8 mouse cellular contexts compared by ENCODE assay signal in the genomic region with DNA sequence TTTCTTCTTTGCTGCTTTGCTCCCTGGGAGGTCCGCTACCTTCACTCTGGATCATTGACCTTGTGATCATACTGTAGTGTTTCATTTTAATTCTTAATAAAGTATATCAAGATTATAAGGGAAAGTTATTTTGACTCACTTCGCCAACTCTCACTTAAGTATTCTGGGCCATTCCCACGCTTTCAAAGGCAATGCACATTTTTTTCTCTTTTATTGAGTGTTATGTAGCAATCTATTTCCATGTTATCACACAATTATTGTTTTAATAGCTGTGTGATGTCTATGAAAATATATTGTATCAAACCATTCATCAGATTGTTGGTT. TPM values are rescaled to one million over a fixed set of nuclear protein-coding genes. Genes with fewer than 3 reads are reported as not detected.
DNase-seq lines count a peak whose midpoint lies in the region; ATAC-seq and TF ChIP-seq lines count a peak whose summit lies in the region.

A gene (minus strand): TSS at position 25 of the 324 bp plus-strand sequence.

- WGBS in kidney, adult 2 months = 36% methylated on average over 3 of the region's 3 CpGs
- 32% methylated on average over 3 of the region's 3 CpGs for WGBS in bone marrow, adult 2 months
- WGBS in hindbrain, embryonic 10.5 days = 59% methylated on average over 3 of the region's 3 CpGs
- WGBS in liver, embryonic 13.5 days (ENCODE audit: insufficient replicate concordance) = 44% methylated on average over 3 of the region's 3 CpGs

- peak within 1 kb of the TSS; percentile 65 for H3K4me3 ChIP-seq in kidney, adult 2 months (ENCODE audit: insufficient read depth, low read depth, low read length)
- peak within 1 kb of the TSS; percentile 85 for H3K4me3 ChIP-seq in bone marrow, adult 2 months (replicated peaks; ENCODE audit: control insufficient read depth, low read depth, low read length)
- H3K4me3 ChIP-seq in hindbrain, embryonic 10.5 days = peak within 1 kb of the TSS; percentile 73
- H3K4me3 ChIP-seq in liver, embryonic 13.5 days (replicated peaks) = peak within 1 kb of the TSS; percentile 86

- DNase-seq in kidney, adult 2 months = no peak
- DNase-seq in kidney, postnatal 10 days = no peak
- no peak for DNase-seq in hindbrain, embryonic 10.5 days (ENCODE audit: low spot score)
- DNase-seq in liver, embryonic 13.5 days = no peak
- DNase-seq in embryo, embryonic 11 days = no peak
- no peak for DNase-seq in cerebellum, adult 9-10 months
- DNase-seq in kidney, adult 9 months = no peak

- H3K9me3 ChIP-seq in hindbrain, embryonic 10.5 days = no peaks in the 10 kb centered on the region
- H3K9me3 ChIP-seq in liver, embryonic 13.5 days (replicated peaks) = no peaks in the 10 kb centered on the region

- H3K4me1 ChIP-seq in kidney, adult 2 months (ENCODE audit: control insufficient read depth, insufficient read depth, low read length) = no peaks in the 10 kb centered on the region
- no peaks in the 10 kb centered on the region; the same call in 1 of the 2 replicates for H3K4me1 ChIP-seq in bone marrow, adult 2 months (ENCODE audit: control insufficient read depth, insufficient read depth, low read length)
- H3K4me1 ChIP-seq in hindbrain, embryonic 10.5 days (replicated peaks) = peaks cover 13% of the 10 kb centered on the region
- H3K4me1 ChIP-seq in liver, embryonic 13.5 days (replicated peaks) = peaks cover 66% of the 10 kb centered on the region

- no peak for TF ChIP-seq POLR2A in kidney, adult 2 months (IDR thresholded peaks at IDR 0.05; ENCODE audit: low read depth, low read length)
- TF ChIP-seq POLR2A in bone marrow, adult 2 months (IDR thresholded peaks at IDR 0.05; ENCODE audit: borderline replicate concordance, control insufficient read depth, low read depth, low read length) = no peak

- H3K4me2 ChIP-seq in liver, embryonic 13.5 days = peak within 1 kb of the TSS; percentile 90

- no peaks in the 10 kb centered on the region for H3K27me3 ChIP-seq in kidney, adult 2 months (replicated peaks; ENCODE audit: control insufficient read depth, insufficient read depth, low read length)
- no peaks in the 10 kb centered on the region for H3K27me3 ChIP-seq in hindbrain, embryonic 10.5 days (ENCODE audit: insufficient read depth, poor library complexity, severe bottlenecking)
- no peaks in the 10 kb centered on the region for H3K27me3 ChIP-seq in liver, embryonic 13.5 days

- no peaks in the 10 kb centered on the region for H3K36me3 ChIP-seq in kidney, adult 2 months (ENCODE audit: control insufficient read depth, insufficient read depth, low read length)
- no peaks in the 10 kb centered on the region for H3K36me3 ChIP-seq in hindbrain, embryonic 10.5 days
- no peaks in the 10 kb centered on the region for H3K36me3 ChIP-seq in liver, embryonic 13.5 days

- TF ChIP-seq CTCF in kidney, adult 2 months (conservative IDR thresholded peaks at IDR 0.05; ENCODE audit: insufficient read depth, insufficient read length, low read depth, low read length) = no peak
- TF ChIP-seq CTCF in bone marrow, adult 2 months (IDR thresholded peaks at IDR 0.05; ENCODE audit: control insufficient read depth, insufficient read depth, low read length) = no peak

- H3K27ac ChIP-seq in kidney, adult 2 months (ENCODE audit: insufficient read depth, low read depth, low read length) = no peak within 1 kb of the TSS
- H3K27ac ChIP-seq in bone marrow, adult 2 months (ENCODE audit: control insufficient read depth, insufficient read depth, low read depth, low read length, poor library complexity) = peak within 1 kb of the TSS; percentile 55
- peak within 1 kb of the TSS; percentile 91 for H3K27ac ChIP-seq in hindbrain, embryonic 10.5 days
- peak within 1 kb of the TSS; percentile 98 for H3K27ac ChIP-seq in liver, embryonic 13.5 days

- H3K9ac ChIP-seq in liver, embryonic 13.5 days = peak within 1 kb of the TSS; percentile 98

- ATAC-seq in liver, embryonic 13.5 days (ENCODE audit: low read depth) = no peak

RNA-seq across cellular contexts. Expression of the gene that starts here (rescaled TPM):
- polyA plus RNA-seq in kidney, adult 2 months (2012; rRNA removed) = 3.6 and 4.5 TPM in 2 replicates
- 6.1 and 9.6 TPM in 2 replicates for polyA plus RNA-seq in bone marrow, adult 2 months (2011; ENCODE audit: insufficient read depth, insufficient read length, low replicate concordance, missing spikeins)
- 7.2 and 9.2 TPM in 2 replicates for polyA plus RNA-seq in hindbrain, embryonic 10.5 days (2016; fragmentation: Nextera tagmentation; extraction: Ambion mirVana)
- polyA plus RNA-seq in liver, embryonic 13.5 days (2015; fragmentation: Nextera tagmentation; extraction: Ambion mirVana) = 15.6 and 16.2 TPM in 2 replicates
